10 mouse cellular contexts compared by ENCODE assay signal in the genomic region with DNA sequence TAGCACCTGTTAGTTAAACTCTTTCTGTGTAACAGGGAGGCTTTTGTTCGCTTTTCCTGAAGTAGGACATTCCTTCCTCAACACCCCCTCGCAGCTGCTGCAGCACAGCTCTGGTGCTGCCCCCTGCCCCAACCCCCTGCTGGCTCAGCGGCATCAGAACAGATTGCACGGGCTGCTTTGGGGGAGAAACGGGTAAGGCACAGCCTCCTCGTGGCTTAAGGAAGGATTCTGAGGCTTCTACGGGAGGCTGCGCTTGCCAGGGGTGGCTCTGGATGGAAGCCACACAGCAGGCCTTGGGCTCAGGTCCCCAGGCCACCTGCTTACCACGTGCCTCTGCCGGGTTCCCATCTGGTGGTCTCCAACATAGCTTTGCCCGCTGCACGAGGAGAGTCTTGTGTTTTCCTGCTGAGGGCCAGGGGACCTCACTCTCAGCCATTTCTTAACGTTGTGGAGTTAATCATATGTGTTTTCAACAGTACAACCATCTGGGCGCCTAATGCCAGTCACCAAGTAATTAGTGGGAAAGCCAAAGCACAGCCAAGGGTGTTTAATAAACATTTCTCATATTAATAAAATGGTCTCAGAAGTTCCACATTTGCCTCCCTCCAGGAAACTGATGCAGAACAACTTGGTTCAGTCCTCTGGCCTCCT.
DNase-seq lines count a peak whose midpoint lies in the region; ATAC-seq and TF ChIP-seq lines count a peak whose summit lies in the region.
"Had no signal": no experiment of that assay in that cellular context is flagged by ENCODE, and none has a peak within 500 bp of the region (broad histone marks: within the 10 kb centered on the region; RNA-seq: fewer than 3 reads in every experiment).

No protein-coding gene starts in this region.

- 41% methylated on average over 14 of the region's 14 CpGs for WGBS in forebrain, embryonic 15.5 days
- WGBS in heart, adult 2 months: 62% methylated on average over 14 of the region's 14 CpGs

- DNase-seq in gastrocnemius, postnatal 14 days: peak; percentile 4
- DNase-seq in gastrocnemius, postnatal 25 days: no peak
- peak; percentile 11 to 47 for DNase-seq in left cerebral cortex, postnatal 25 days (ENCODE audit: low spot score in 2 of 2)
- peak; percentile 8 for DNase-seq in right cerebral cortex, adult 18-20 months
- no peak for DNase-seq in heart, adult 18-20 months
- DNase-seq in heart, adult 2 months: no peak
- DNase-seq: kidney, adult 9 months; lung, adult 2 months had no signal

- intact Hi-C loops in gastrocnemius, postnatal 14 days (cut with DNase I; ENCODE audit: low total_unique reads): no loop called here
- intact Hi-C loops in left cerebral cortex, postnatal 25 days (cut with DNase I): loop anchor here (5.0 kb wide), 1 partner anchor 132 kb away; no protein-coding TSS in a partner anchor
- intact Hi-C loops in heart, adult 2 months (cut with DNase I): no loop called here

- 0 out of 2 replicates have a peak overlapping the region, but pooled peaks have one; percentile 5 for H3K4me2 ChIP-seq in forebrain, embryonic 15.5 days (replicated peaks)

- H3K36me3 ChIP-seq in forebrain, embryonic 15.5 days: no peaks in the 10 kb centered on the region
- no peaks in the 10 kb centered on the region for H3K36me3 ChIP-seq in heart, adult 2 months (ENCODE audit: control insufficient read depth, insufficient read depth, low read length)

- peak overlapping the region; percentile 52 for H3K27ac ChIP-seq in forebrain, embryonic 15.5 days (replicated peaks)
- no peak overlapping the region for H3K27ac ChIP-seq in heart, adult 2 months

- no peaks in the 10 kb centered on the region for H3K27me3 ChIP-seq in forebrain, embryonic 15.5 days
- no peaks in the 10 kb centered on the region for H3K27me3 ChIP-seq in heart, adult 2 months (ENCODE audit: control insufficient read depth, insufficient read depth, low read length)

- no peak for TF ChIP-seq POLR2A in heart, adult 2 months (IDR thresholded peaks at IDR 0.05; ENCODE audit: insufficient read depth, low read depth, low read length)

- peaks cover 6% of the 10 kb centered on the region for H3K4me1 ChIP-seq in forebrain, embryonic 15.5 days
- no peaks in the 10 kb centered on the region for H3K4me1 ChIP-seq in heart, adult 2 months (ENCODE audit: control insufficient read depth, insufficient read depth, low read length)

- H3K9ac ChIP-seq in forebrain, embryonic 15.5 days (replicated peaks): no peak overlapping the region
- no peak overlapping the region for H3K9ac ChIP-seq in heart, adult 2 months (ENCODE audit: low read depth, low read length)

- no peak overlapping the region for H3K4me3 ChIP-seq in forebrain, embryonic 15.5 days
- no peak overlapping the region for H3K4me3 ChIP-seq in heart, adult 2 months

- peak; percentile 46; the same call in 1 of the 2 replicates for ATAC-seq in forebrain, embryonic 15.5 days (replicated peaks)
- ATAC-seq in CD4-positive, CD25-positive, alpha-beta regulatory T cell, adult 4 months: no peak

- TF ChIP-seq CTCF in heart, adult 2 months (IDR thresholded peaks at IDR 0.05): no peak

- H3K79me2 ChIP-seq in heart, adult 2 months (replicated peaks; ENCODE audit: control insufficient read depth, insufficient read depth, low read length): no peaks in the 10 kb centered on the region

- no peaks in the 10 kb centered on the region for H3K9me3 ChIP-seq in forebrain, embryonic 15.5 days

- TF ChIP-seq EP300 in heart, adult 2 months (IDR thresholded peaks at IDR 0.05; ENCODE audit: insufficient read depth, low read depth, low read length): no peak

Comparison
In these comparisons a context has a peak if more than half of its experiments do, and no peak if none do; other contexts are left out.
1. DNase-seq: peak in gastrocnemius, postnatal 14 days (single experiment), left cerebral cortex, postnatal 25 days (2 of 2) and right cerebral cortex, adult 18-20 months (single experiment); none in gastrocnemius, postnatal 25 days (single experiment), heart, adult 18-20 months (0 of 2) and heart, adult 2 months (0 of 2).